Mouse (Mus musculus) layer of hippocampus, postnatal 14 days (tissue): ENCODE data around the gene Sdhd. TPM values are rescaled to one million over a fixed set of nuclear protein-coding genes. Genes with fewer than 3 reads are reported as not detected.

Experiments
- DNase-seq, 2 experiments: peaks; one replicate each; pipeline ENCODE4 v3.0.0; 2021 to 2022; ENCODE audit warnings: low spot score in 2 of 2, mixed read lengths in 1 of 2
- total RNA-seq, 2 experiments: library from RNA; stranded (reverse); gene quantifications; 2 replicates each; pipeline ENCODE4 v1.2.3; 2021

Gene Sdhd
- total RNA-seq, 2 experiments from 2014 or later = 140 to 146 TPM

DNA sequence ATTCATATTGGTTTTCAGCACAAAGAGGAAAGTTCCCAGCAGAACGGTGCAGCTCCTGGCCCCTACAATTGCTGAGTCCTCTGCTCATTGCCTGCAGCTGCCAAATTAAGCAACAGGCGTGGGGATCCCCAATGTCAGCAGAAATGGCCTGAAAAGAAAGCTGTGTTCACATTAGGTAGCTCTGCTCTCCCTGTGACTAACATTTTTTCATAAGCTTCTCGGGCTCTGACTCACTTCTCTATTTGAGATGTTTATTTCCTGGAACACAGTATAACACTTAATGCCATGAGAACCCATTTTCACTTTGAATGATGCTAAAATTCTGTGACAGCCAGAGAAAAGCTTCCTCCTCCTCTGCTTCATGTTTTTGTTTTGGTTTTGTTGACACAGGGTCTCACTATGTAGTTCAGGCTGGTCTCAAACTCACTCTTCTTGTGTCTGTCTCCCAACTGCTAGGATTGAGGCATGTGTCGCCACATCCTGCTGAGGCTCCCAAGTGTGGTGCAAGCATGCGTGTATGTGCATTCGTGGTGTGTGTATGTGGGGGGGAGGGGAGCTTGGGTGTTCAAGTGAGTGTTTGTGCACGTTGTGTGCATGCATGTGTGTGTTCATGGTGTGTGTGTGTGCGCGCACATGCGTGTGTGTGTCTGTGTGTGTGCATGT is 12.6 kb downstream of the Sdhd start:
- DNase-seq = no peak

DNA sequence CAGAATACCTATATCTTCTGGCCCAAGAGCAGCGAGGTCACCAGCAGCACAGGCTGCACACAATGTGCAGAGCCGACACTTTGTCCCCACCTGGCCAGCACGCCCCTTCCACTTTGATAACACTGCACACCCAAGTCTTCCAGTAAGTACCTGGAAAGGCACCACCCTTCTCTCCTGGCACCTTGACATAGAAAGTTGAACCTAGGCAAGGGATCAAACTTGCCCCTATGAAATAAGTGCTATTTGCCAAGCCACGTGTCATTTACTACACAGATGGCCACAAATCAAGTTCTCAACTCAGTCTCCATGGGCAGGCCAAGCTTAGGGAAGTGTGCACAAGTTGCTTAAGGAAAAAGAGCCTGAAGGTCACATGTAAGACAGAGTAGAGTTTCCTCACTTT is 16.7 kb downstream of the Sdhd start:
- no peak for DNase-seq

DNA sequence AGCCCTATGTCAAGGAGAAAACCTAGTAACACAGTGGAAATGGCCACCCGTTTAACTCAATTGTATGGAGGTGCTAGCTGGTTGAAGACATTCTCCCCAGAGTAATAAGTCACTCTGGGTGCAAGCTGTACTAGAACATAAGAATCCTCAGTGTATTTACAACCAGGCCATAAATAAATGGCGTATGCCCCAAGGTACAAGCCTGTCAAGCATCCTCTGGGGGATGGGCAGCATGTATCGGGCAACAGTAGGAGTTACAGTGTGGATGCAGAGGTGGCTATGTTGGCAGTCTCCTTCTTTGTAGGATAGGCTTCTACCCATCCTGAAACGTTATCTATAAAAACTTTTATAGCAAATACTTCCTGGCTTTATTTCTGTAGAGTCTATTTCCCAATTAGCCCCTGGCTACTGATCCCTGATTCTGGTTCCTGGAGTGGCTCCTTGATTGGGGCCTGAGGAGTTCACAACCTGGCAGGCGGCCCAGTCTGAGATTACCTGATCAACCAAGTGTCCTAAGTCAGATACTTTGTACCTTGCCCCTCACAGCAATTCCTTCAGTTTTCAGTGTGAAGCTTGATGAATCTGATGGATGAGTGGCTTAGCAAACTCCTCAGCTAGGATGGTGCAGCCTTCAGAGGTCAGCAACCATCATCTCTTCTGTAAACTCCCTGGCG is 18.3 kb downstream of the Sdhd start:
- no peak for DNase-seq

DNA sequence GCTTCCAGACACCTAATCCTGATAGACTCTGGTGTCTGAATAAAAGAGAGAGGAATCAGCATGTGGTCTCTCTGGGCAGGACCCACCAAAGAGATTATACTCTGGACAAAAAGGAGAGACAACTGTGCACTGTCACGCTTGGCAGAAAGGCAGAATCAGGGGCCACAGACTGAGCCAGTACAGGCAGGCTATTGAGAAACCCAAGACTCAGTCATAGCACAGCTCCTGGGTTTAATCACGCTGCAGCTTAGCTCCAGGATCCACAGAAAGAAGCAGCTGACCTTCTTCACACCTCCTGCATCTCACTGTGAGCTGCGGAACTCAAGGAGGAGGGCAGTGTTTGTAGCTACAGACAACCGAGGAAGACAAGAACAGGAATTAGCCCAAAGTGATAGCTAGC is 23.2 kb downstream of the Sdhd start:
- no peak for DNase-seq

DNA sequence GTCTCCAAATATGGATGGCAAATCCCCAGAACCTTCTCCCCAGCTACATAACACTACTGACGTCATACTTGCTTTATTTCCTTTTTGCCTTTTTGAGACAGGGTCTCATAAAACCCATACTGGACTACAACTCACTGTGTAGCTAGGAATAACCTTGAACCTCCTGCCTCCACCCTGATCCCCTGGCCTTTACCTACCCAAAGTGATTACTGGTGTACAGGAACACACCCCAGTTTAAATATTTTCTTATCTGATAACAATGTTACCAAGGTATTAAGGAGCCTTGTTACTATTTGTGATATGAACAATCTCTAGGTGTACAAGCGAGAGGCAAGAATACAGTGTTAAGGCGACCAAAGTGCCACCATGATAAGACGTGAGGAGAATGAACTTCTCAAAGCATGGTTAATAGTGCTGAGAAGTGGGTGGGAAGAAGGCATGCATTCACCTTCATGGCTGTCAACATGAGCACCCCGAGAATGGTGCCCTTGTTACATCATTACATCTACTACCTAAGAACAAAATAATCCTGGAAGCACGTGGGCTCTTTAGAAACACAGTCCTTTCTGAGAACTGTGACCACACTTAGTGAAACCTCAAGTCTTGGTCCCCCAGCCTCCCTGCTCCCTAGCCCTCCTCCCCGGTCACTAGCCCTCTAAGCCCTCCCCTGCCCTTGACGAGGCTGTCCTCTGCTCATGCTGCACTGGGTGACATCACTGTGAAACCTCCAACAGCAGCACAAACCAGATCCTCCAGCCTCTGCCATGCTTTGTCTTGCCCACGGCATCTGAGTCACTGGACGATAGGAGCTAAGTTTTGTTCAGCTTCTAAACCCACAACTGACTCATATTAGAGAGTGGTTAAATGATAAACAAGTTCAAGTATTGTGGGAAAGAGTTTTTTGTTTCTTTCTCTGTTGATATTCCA is 33.8 kb downstream of the Sdhd start:
- no peak for DNase-seq

DNA sequence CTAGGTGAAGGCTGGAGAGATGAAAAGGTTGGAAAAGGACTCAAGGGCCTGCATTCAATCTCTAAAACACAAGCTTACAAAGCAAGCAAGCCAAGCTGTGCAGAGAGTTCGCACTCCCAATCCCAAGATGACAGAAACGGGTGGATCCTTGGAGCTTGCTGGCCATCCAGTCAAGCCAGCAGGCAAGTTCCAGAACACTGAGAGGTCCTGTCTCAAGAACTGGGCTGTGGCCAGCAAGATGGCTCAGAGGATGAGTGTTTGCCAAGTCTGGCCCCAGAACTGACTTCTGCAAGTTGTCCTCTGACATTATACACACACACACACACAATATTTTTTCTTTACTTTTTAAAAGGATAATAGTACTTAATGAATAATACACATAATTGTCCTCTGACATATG is 35.7 kb downstream of the Sdhd start:
- no peak for DNase-seq

DNA sequence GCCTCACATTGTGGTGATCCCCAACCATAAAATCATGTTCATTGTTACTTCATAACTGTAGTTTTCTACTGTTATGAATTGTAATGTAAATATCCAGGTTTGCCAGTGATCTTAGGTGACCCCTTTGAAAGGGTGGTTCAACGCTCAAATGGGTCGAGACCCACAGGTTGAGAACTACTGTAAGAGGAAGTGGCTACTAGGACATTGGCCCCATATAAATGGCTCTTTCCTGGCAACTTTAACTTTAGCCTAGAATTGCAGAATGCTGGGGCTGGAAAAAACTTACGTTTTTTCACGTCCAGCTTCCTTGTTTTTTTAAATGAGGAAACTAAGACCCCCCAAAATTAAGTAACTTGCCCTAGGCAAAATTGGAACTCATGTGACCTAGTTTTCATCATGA is 36.2 kb downstream of the Sdhd start:
- DNase-seq = no peak

DNA sequence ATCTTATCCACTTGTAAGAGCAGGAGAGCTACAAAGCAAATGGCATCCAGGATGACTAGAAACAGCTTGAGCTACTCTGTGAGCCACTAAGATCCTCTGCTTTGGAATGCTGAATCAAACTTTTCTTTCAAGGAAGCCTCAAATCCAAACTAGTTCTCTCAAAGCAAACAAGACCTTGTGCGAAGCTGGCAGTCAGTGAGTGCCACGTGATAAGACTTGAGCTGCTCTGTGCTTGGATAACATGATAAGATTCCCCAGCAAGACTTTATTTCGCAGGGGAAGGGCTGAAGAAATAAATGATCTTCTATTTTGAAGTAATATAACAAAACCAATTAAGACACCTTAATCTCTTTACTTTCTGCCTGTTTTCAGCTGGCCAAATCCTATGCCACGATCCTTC is 37.7 kb downstream of the Sdhd start:
- no peak for DNase-seq

DNA sequence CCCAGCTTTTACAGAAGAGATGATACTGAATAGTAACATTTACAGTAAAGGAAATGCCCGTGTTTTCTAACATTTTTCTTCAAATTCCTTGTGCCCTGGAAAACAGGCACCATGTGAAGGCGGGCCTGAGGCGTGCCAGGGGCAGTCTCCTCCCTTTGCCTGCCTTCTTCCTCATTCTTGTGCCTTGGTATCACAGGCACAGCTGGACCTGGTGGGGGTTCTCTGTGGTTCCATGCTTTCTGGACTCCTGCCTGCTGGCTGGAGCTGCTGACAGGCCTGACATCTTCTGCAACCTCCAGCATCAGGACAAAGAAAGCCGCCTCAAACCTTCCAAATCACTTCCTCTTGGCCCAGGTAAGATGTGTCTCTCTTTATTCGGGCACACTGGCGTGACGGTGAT is 38.4 kb downstream of the Sdhd start:
- DNase-seq = no peak

DNA sequence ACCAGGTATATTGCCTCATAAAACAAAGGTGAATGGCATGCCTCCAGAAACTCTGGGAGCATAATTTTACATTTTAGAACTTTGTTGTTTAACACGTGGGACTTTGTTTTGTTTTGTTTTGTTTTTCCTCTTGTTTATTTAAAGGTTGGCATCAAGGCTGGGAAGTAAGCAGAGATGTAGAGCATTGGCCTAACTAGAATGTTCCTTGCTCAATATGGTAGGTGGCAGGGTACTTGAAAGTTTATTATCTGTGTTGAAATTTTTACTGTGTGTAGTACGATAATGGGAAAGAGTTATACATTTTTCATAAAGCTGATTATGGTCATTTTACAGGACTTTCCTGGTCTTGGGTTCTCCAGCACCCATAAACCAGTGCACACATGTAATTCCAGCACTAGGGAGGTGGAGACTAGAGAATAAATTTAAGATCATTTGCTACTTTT is 41.7 kb downstream of the Sdhd start:
- DNase-seq = no peak

DNA sequence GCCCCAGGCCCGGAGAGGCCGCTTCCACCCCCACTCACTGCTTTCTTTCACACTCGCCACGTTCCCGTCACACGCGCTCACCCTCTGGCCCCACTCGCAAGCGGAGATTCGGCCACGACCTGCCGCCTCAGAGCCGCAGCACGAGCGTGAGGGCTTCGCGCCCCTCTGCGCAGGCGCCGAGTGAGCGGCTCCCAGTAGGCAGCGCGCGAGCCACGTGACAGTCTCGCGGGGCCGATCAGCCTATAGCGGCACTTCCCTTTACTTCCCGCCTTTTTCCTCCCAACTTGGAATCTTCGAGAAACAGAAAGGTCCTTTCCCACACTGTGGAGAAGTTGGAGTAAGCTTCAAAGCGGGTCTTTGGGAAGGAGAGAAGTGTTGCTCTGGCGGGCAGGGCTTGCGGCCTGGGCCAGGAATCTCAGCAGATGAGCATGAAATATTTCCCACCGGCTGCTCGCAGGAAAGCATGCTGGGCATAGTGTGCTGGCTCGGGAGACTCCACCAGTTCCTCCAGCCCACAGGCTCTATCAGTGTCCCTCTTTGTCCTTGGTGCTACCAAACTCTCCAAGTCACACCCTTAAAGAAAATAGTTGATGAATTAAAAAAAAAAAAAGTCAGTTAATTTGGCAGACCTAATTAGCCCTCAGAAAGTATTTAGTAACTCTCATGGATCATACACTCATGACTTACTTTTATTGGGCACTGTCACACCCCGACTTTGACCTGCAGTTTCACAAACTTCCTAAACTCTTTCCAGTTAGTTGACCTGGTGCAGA is 42.3 kb downstream of the Sdhd start, which contains the start of gene Tex12:
Tex12 (minus strand) TSS at position 181 of the 773 bp plus-strand sequence.
- DNase-seq = no peak

DNA sequence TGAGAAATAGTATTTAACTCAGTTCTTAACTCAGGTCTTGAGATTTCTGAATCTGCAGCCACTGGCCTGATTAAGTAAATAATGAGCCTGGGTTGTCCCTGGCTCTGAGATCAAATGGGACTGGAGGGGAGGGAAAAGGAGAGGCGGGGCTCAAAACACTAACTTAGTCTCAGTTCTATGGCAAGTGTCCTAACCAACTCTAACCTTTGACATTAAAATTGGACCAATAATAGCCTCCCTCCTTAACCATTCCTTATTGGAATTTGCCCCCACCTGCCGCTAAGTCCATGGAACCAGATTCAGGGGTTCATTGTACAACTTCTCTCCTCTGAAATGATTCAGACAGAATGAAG is 48.5 kb downstream of the Sdhd start, which contains the start of gene Bco2:
Bco2 (minus strand) TSS at position 88 of the 353 bp plus-strand sequence.
- DNase-seq = no peak

DNA sequence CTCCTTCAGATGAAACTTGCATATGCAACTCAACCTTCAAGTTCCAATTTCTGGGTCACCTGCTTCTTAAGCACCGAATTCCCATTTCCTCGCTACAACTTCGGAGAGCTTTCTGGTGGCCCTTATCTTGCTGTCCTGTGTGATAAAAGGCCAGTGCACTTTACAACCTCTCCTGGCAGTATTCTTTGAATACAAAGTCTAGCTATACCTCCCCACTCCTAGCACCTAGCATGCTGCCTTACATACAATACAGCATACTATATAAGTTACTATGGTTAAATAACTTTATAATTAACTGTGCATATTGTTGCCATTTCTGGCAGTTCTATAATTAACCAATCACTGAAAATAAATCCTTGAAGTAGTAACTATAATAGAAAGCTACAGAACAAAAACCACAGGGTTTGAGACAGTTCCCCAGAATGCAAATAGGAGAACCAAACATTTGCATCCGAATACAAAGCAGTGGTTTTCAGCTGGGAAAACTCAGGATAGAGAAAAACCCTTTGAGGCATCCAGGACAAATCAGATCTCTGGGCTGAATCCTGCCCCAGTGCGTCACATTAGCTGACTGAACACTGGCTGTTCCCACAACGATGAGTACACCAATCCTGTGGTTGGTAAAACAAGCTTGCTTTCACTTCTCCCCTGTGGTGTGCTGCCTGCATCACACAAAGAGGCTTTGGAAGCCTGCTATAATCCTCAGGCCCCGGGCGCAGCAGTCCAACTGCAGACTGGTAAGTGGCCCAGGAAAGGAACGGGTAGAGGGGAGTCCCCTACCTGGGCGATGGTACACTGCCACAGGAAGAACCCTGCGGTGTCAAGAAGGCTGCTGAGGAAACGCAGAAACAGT is 49.1 kb downstream of the Sdhd start, which contains the start of gene Il18:
Il18 (plus strand) TSS at position 587 of the 853 bp plus-strand sequence.
- peak; percentile 61 to 88 for DNase-seq

DNA sequence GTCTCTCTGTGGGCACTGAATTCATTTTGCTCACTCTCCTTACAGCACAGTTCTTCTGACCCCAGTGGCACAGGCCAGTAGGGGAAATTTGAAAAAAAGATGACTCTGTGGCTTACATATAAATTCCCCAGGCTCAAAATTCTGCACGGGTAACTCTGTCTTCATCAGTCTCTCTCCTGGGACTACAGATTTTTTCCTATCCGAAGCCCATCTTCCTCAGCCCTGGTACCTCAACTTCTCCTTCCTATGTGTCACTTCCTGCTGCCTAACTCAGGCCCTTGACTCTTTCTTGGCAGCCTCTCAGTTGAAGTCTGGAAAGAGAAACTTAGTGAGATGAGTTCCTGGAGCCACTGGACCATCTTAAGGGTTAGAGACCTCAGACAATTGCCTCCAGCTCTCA is 50.1 kb downstream of the Sdhd start:
- no peak for DNase-seq

DNA sequence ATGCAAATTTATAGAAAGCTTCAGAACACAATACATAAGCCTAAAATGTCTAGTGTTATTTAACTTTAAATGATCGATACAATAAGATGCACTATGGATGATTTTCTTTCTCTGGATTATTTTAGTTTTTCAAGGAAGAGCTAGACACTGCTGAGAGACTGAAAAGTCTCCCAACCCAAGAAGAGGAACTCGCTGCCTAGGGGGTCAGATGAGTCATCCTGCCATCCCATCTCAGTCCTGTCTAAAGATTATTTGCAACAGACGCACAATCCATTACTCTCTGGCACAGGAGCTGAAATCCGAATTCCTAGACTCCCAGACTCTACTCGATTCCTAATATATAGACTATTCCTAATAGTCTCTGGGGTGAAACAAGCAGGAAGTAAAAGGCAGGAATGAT is 51.4 kb downstream of the Sdhd start:
- DNase-seq = no peak

DNA sequence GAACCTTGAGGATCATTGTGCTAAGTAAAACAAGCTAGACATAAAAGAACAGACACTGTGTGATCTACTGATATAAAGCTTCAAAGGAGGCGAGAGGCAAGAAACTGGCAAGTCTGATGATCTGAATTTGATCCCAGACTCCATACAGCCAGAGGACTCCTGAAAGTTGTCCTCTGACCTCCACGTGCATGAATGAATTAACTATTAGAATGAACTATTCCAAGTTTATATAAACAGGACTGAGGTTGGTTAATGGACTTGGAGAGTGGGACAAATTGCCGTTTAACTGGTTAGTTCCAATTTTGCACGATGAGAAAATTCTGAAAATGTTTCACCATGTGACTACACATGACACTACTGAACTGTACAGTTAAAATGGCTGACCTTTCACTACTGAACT is 54.7 kb downstream of the Sdhd start:
- DNase-seq = no peak

DNA sequence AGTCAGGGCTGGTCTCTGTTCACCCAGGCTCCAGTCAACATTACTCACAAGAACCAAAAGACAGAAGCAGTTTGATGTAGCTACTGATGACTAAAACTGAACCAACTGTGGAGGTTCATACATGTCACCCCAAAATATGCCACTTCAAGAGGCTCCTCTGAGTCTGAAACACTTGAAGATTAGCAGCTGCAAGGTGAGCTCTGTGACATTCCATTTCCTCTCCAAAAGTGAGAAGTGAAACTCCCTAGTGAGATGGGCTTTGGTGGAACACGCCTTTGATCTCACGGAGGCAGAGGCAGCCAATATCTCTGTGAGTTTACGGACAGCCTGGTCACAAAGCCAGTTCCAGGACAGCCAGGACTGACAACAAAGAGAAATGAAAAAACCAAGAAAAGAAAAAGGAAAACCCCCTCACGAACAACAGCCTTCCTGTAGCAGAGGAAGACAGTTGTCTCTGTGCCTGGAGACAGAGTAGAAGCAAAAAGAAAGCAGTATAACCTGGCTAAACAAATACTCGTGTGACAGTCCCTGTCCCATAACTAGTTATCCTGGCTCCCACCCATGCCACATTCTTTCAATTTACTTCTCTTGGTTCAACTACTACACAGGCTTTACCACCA is 55.6 kb downstream of the Sdhd start:
- no peak for DNase-seq
